ENCODE assay signal across 9 mouse cellular contexts in genomic region chr8:85035165-85035727, GRCm38 (mm10). TPM values are rescaled to one million over a fixed set of nuclear protein-coding genes. Genes with fewer than 3 reads are reported as not detected.
A peak's percentile ranks its signal among the peaks of the same experiment; 100 is the strongest.
DNase-seq lines count a peak whose midpoint lies in the region; ATAC-seq and TF ChIP-seq lines count a peak whose summit lies in the region.
"Had no signal": no experiment of that assay in that cellular context is flagged by ENCODE, and none has a peak within 500 bp of the region (broad histone marks: within the 10 kb centered on the region; RNA-seq: fewer than 3 reads in every experiment).

No protein-coding gene starts in this region.

- H3K36me3 ChIP-seq in E14TG2a.4 (ENCODE audit: insufficient read depth, low read length): peaks cover 55% of the 10 kb centered on the region
- H3K36me3 ChIP-seq in forebrain, embryonic 14.5 days (ENCODE audit: control insufficient read depth, insufficient read depth, low read length): peaks cover 33% of the 10 kb centered on the region
- H3K36me3 ChIP-seq in liver, embryonic 16.5 days (ENCODE audit: control insufficient read depth, insufficient read depth): peaks cover 32% of the 10 kb centered on the region

- ATAC-seq in forebrain, embryonic 14.5 days: no peak
- no peak for ATAC-seq in liver, embryonic 16.5 days (ENCODE audit: low read depth)

- peak overlapping the region; percentile 95 for H3K4me3 ChIP-seq in gastrocnemius, adult 2 months
- H3K4me3 ChIP-seq in E14TG2a.4 (replicated peaks; ENCODE audit: low read length): peak overlapping the region; percentile 94
- peak overlapping the region; percentile 80 for H3K4me3 ChIP-seq in forebrain, embryonic 14.5 days (ENCODE audit: low read depth, low read length)
- peak overlapping the region; percentile 76 for H3K4me3 ChIP-seq in liver, embryonic 16.5 days (ENCODE audit: low read depth, low read length)

- intact Hi-C loops in gastrocnemius, adult 2 months (cut with DNase I): no loop called here

- WGBS in forebrain, embryonic 14.5 days: 7% methylated on average over 12 of the region's 12 CpGs
- 2% methylated on average over 12 of the region's 12 CpGs for WGBS in liver, embryonic 16.5 days (ENCODE audit: insufficient replicate concordance)

- no peaks in the 10 kb centered on the region for H3K9me3 ChIP-seq in E14TG2a.4 (ENCODE audit: low read length)
- no peaks in the 10 kb centered on the region for H3K9me3 ChIP-seq in forebrain, embryonic 14.5 days (replicated peaks; ENCODE audit: control insufficient read depth, low read length)
- H3K9me3 ChIP-seq in liver, embryonic 16.5 days (replicated peaks; ENCODE audit: control insufficient read depth, low read length): no peaks in the 10 kb centered on the region

- H3K9ac ChIP-seq in forebrain, embryonic 14.5 days (ENCODE audit: low read length): peak overlapping the region; percentile 67
- H3K9ac ChIP-seq in liver, embryonic 16.5 days (ENCODE audit: low read depth, low read length): peak overlapping the region; percentile 82

- H3K27me3 ChIP-seq in E14TG2a.4 (ENCODE audit: insufficient read depth, low read length): no peaks in the 10 kb centered on the region
- H3K27me3 ChIP-seq in forebrain, embryonic 14.5 days (replicated peaks; ENCODE audit: control insufficient read depth, insufficient read depth, low read length): no peaks in the 10 kb centered on the region
- no peaks in the 10 kb centered on the region for H3K27me3 ChIP-seq in liver, embryonic 16.5 days (ENCODE audit: control insufficient read depth, insufficient read depth, low read depth, low read length)

- no peak for TF ChIP-seq CTCF in gastrocnemius, adult 2 months (IDR thresholded peaks at IDR 0.05)
- no peak for TF ChIP-seq CTCF in E14TG2a.4 (conservative IDR thresholded peaks at IDR 0.05; ENCODE audit: low read length)

- H3K4me2 ChIP-seq in forebrain, embryonic 14.5 days (ENCODE audit: low read length): peak overlapping the region; percentile 87
- peak overlapping the region; percentile 90 for H3K4me2 ChIP-seq in liver, embryonic 16.5 days (ENCODE audit: low read depth, low read length)

- no peak for DNase-seq in gastrocnemius, adult 2 months
- no peak for DNase-seq in gastrocnemius, postnatal 25 days
- DNase-seq in forebrain, embryonic 14.5 days (ENCODE audit: low spot score): no peak
- no peak for DNase-seq in right cerebral cortex, postnatal 4 days
- no peak for DNase-seq in thymus, postnatal 25 days
- DNase-seq in adipocyte (ENCODE audit: low spot score): no peak

- H3K27ac ChIP-seq in gastrocnemius, adult 2 months: peak overlapping the region; percentile 98
- no peak overlapping the region for H3K27ac ChIP-seq in forebrain, embryonic 14.5 days (ENCODE audit: low read depth, low read length)
- peak overlapping the region; percentile 97 for H3K27ac ChIP-seq in liver, embryonic 16.5 days (ENCODE audit: low read length)

- peaks cover 67% of the 10 kb centered on the region for H3K4me1 ChIP-seq in E14TG2a.4 (replicated peaks; ENCODE audit: low read depth, low read length)
- peaks cover 19% of the 10 kb centered on the region; the same call in 1 of the 2 replicates for H3K4me1 ChIP-seq in forebrain, embryonic 14.5 days (ENCODE audit: control insufficient read depth, insufficient read depth, low read length)
- H3K4me1 ChIP-seq in liver, embryonic 16.5 days (ENCODE audit: control insufficient read depth, low read depth, low read length): peaks cover 48% of the 10 kb centered on the region

RNA-seq across cellular contexts. Expression of gene Tnpo2, which starts 1.5 kb away (rescaled TPM):
- total RNA-seq in gastrocnemius, adult 2 months (2021): 10 to 100 TPM; 29.9 to 33.4 TPM
- 10 to 100 TPM; 23.5 to 27.9 TPM for total RNA-seq in gastrocnemius, postnatal 25 days (2021)
- 27.8 and 36.8 TPM in 2 replicates for polyA plus RNA-seq in forebrain, embryonic 14.5 days (2014; fragmentation: Nextera tagmentation; extraction: Ambion mirVana)
- polyA plus RNA-seq in liver, embryonic 16.5 days (2015; fragmentation: Nextera tagmentation; extraction: Ambion mirVana): 17.7 and 17.8 TPM in 2 replicates

RNA-seq across cellular contexts. Expression of gene Trir, which starts 8.6 kb away (rescaled TPM):
- 10 to 100 TPM; 71.9 to 72.4 TPM for total RNA-seq in gastrocnemius, adult 2 months (2021)
- 10 to 100 TPM; 66.5 to 69.4 TPM for total RNA-seq in gastrocnemius, postnatal 25 days (2021)
- polyA plus RNA-seq in forebrain, embryonic 14.5 days (2014; fragmentation: Nextera tagmentation; extraction: Ambion mirVana): 166 and 169 TPM in 2 replicates
- 49.2 and 50.0 TPM in 2 replicates for polyA plus RNA-seq in liver, embryonic 16.5 days (2015; fragmentation: Nextera tagmentation; extraction: Ambion mirVana)

RNA-seq across cellular contexts. Expression of gene Asna1, which starts 10.2 kb away (rescaled TPM):
- 10 to 100 TPM; 50.6 to 58.0 TPM for total RNA-seq in gastrocnemius, adult 2 months (2021)
- total RNA-seq in gastrocnemius, postnatal 25 days (2021): 10 to 100 TPM; 45.6 to 48.2 TPM
- 166 and 178 TPM in 2 replicates for polyA plus RNA-seq in forebrain, embryonic 14.5 days (2014; fragmentation: Nextera tagmentation; extraction: Ambion mirVana)
- 48.6 and 55.8 TPM in 2 replicates for polyA plus RNA-seq in liver, embryonic 16.5 days (2015; fragmentation: Nextera tagmentation; extraction: Ambion mirVana)

RNA-seq across cellular contexts. Expression of gene Best2, which starts 20.9 kb away (rescaled TPM):
- total RNA-seq in gastrocnemius, adult 2 months (2021): not detected
- not detected for total RNA-seq in gastrocnemius, postnatal 25 days (2021)
- polyA plus RNA-seq in forebrain, embryonic 14.5 days (2014; fragmentation: Nextera tagmentation; extraction: Ambion mirVana): not detected in 2 replicates
- not detected in 2 replicates for polyA plus RNA-seq in liver, embryonic 16.5 days (2015; fragmentation: Nextera tagmentation; extraction: Ambion mirVana)
- polyA plus RNA-seq: gonadal fat pad, adult 2 months had no signal

RNA-seq across cellular contexts. Expression of gene Fbxw9, which starts 24.6 kb away (rescaled TPM):
- total RNA-seq in gastrocnemius, adult 2 months (2021): 1 to 10 TPM; 1.4 to 1.5 TPM
- total RNA-seq in gastrocnemius, postnatal 25 days (2021): 1 to 10 TPM; 1.8 to 2.2 TPM
- polyA plus RNA-seq in forebrain, embryonic 14.5 days (2014; fragmentation: Nextera tagmentation; extraction: Ambion mirVana): 46.5 and 56.2 TPM in 2 replicates
- polyA plus RNA-seq in liver, embryonic 16.5 days (2015; fragmentation: Nextera tagmentation; extraction: Ambion mirVana): 10.3 and 10.4 TPM in 2 replicates
